Mouse (Mus musculus): ENCODE data around the gene Sdr9c7. TPM values are rescaled to one million over a fixed set of nuclear protein-coding genes. Genes with fewer than 3 reads are reported as not detected.
"Not testable (repeated sequence)": the region's sequence is repeated elsewhere in the genome, so short reads cannot be mapped to it uniquely, and the experiment has no call there.

The Sdr9c7 gene
- polyA plus RNA-seq, 2 experiments from 2014 or later = not detected

- no peak for ATAC-seq
These were observed 9.2 kb downstream of the Sdr9c7 start for GRCm38 (mm10) chr10:127907386-127907951.

GRCm38 (mm10) chr10:127915578-127915977 is 17.3 kb downstream of the Sdr9c7 start:
- ATAC-seq = no peak

GRCm38 (mm10) chr10:127917183-127917582 is 18.9 kb downstream of the Sdr9c7 start:
- ATAC-seq = not testable (repeated sequence)

GRCm38 (mm10) chr10:127917651-127918050 is 19.3 kb downstream of the Sdr9c7 start:
- ATAC-seq = no peak

GRCm38 (mm10) chr10:127922241-127922640 is 23.9 kb downstream of the Sdr9c7 start:
- ATAC-seq = no peak

GRCm38 (mm10) chr10:127923024-127923423 is 24.7 kb downstream of the Sdr9c7 start:
- ATAC-seq = no peak

GRCm38 (mm10) chr10:127924597-127925378 is 26.5 kb downstream of the Sdr9c7 start:
- no peak for ATAC-seq

- no peak for ATAC-seq
These were observed 29.4 kb downstream of the Sdr9c7 start for GRCm38 (mm10) chr10:127927737-127928136.

- ATAC-seq = no peak
These were observed 34.1 kb downstream of the Sdr9c7 start for GRCm38 (mm10) chr10:127932290-127932926.

GRCm38 (mm10) chr10:127936271-127936670 is 38.0 kb downstream of the Sdr9c7 start:
- ATAC-seq = no peak

- ATAC-seq = no peak
These were observed 38.6 kb downstream of the Sdr9c7 start for GRCm38 (mm10) chr10:127936747-127937409.

GRCm38 (mm10) chr10:127937428-127938010 is 39.2 kb downstream of the Sdr9c7 start:
- no peak for ATAC-seq

- ATAC-seq = not testable (repeated sequence)
These were observed 41.3 kb downstream of the Sdr9c7 start for GRCm38 (mm10) chr10:127939667-127940066.

- peak; percentile 43 for ATAC-seq
These were observed 47.2 kb downstream of the Sdr9c7 start for GRCm38 (mm10) chr10:127945432-127946064.

- ATAC-seq = no peak
These were observed 51.3 kb downstream of the Sdr9c7 start for GRCm38 (mm10) chr10:127949596-127950130.

GRCm38 (mm10) chr10:127951390-127951789 is 53.1 kb downstream of the Sdr9c7 start:
- ATAC-seq = no peak

- no peak for ATAC-seq
These were observed 53.5 kb downstream of the Sdr9c7 start for GRCm38 (mm10) chr10:127951821-127952220.

- ATAC-seq = no peak
These were observed 56.7 kb downstream of the Sdr9c7 start for GRCm38 (mm10) chr10:127955034-127955433.

GRCm38 (mm10) chr10:127956168-127956816 is 58.0 kb downstream of the Sdr9c7 start:
- ATAC-seq = no peak

GRCm38 (mm10) chr10:127959161-127959679 is 60.9 kb downstream of the Sdr9c7 start:
- no peak for ATAC-seq

All from activated CD4-positive, CD25-positive, alpha-beta regulatory T cell, adult 4 months (primary cell).